In the genomic region with DNA sequence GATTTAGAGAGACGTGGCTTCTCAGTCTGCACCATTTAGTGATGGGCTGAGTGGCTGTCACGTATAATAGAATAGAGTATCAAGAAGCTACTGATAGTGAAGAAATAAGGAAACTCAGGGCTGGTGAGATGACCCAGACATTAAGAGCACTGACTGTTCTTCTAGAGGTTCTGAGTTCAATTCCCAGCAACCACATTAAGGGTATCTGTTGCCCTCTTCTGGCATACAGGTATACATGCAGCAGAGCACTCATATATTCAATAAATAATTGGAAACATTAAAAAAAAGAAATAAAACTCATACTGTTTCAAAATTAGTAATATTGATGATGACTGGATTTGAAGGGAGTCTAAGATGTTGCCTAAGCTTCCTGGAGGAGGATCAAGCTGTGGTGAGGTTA, we compare ENCODE assay signal across 15 mouse cellular contexts.
"Had no signal": no experiment of that assay in that cellular context is flagged by ENCODE, and none has a peak within 500 bp of the region (broad histone marks: within the 10 kb centered on the region; RNA-seq: fewer than 3 reads in every experiment).

No protein-coding gene starts in this region.

- H3K4me2 ChIP-seq: liver, embryonic 15.5 days; lung, embryonic 15.5 days; midbrain, embryonic 11.5 days; midbrain, embryonic 13.5 days; midbrain, embryonic 15.5 days; neural tube, embryonic 12.5 days; stomach, embryonic 15.5 days had no signal

- ATAC-seq: liver, postnatal 0 days; midbrain, embryonic 13.5 days; midbrain, embryonic 15.5 days had no signal

- H3K4me1 ChIP-seq: liver, embryonic 15.5 days; lung, embryonic 15.5 days; midbrain, embryonic 13.5 days; midbrain, embryonic 15.5 days; neural tube, embryonic 12.5 days; stomach, embryonic 15.5 days had no signal

- H3K27me3 ChIP-seq: liver, embryonic 15.5 days; lung, embryonic 15.5 days; midbrain, embryonic 13.5 days; midbrain, embryonic 15.5 days; neural tube, embryonic 12.5 days; stomach, embryonic 15.5 days had no signal

- DNase-seq: liver, postnatal 0 days; lung, adult 2 months; lung, postnatal 10 days; lung, postnatal 4 days; right cerebral cortex, postnatal 14 days; thymus, adult 18-20 months; thymus, postnatal 14 days; thymus, postnatal 36 days had no signal

- H3K9ac ChIP-seq: liver, embryonic 15.5 days; liver, postnatal 0 days; lung, embryonic 15.5 days; midbrain, embryonic 13.5 days; midbrain, embryonic 15.5 days; neural tube, embryonic 12.5 days; stomach, embryonic 15.5 days had no signal

- H3K27ac ChIP-seq: liver, embryonic 15.5 days; lung, embryonic 15.5 days; midbrain, embryonic 13.5 days; midbrain, embryonic 15.5 days; neural tube, embryonic 12.5 days; stomach, embryonic 15.5 days had no signal

- H3K36me3 ChIP-seq: liver, embryonic 15.5 days; lung, embryonic 15.5 days; midbrain, embryonic 13.5 days; midbrain, embryonic 15.5 days; neural tube, embryonic 12.5 days; stomach, embryonic 15.5 days had no signal

- H3K9me3 ChIP-seq: liver, embryonic 15.5 days; lung, embryonic 15.5 days; midbrain, embryonic 13.5 days; midbrain, embryonic 15.5 days; neural tube, embryonic 12.5 days; stomach, embryonic 15.5 days had no signal

- H3K4me3 ChIP-seq: liver, embryonic 15.5 days; lung, embryonic 15.5 days; midbrain, embryonic 13.5 days; midbrain, embryonic 15.5 days; neural tube, embryonic 12.5 days; stomach, embryonic 15.5 days had no signal
